Mouse (Mus musculus) left cerebral cortex, postnatal 4 days (tissue): ENCODE measurements around the gene Smlr1. TPM values are rescaled to one million over a fixed set of nuclear protein-coding genes. Genes with fewer than 3 reads are reported as not detected.

Experiments used
- DNase-seq: peaks from one replicate; pipeline ENCODE4 v3.0.0-alpha.2; 2022
- intact Hi-C: fragments of 180-260 bp; cut with DNase I; formaldehyde crosslinking; loops from one replicate; pipeline ENCODE4 v1.15.1; 2025
- total RNA-seq, 2 experiments: library from RNA; stranded (reverse); gene quantifications; 2 replicates each; pipeline ENCODE4 v1.2.3; 2021

Gene Smlr1
- total RNA-seq: not detected

DNA sequence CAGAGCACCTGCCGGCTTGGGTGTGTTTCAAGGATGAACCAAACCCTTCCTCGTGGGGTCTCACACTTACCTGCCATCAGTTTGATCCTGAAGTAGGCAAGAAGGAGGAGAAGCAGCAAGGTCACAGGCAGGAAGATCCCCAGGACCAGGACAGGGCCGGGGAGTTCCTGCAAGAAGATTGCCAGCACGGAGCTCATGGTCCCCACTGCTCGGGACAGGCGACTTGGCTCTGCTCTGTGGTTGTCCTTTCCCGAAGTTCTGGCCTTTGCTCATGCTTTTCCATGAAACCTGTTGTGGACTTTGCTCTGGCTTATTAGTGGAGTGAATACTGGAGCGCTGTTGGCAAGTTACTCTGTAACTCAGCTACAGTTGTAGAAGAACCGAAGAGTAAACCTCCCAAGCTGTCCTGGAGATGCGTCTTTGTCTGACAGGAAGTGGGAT, at the start of gene Smlr1:
Smlr1 (minus strand) TSS at position 377 of the 441 bp plus-strand sequence.
- intact Hi-C loops: loop anchor here (10.0 kb wide), 1 partner anchor 609 kb away; no protein-coding TSS in a partner anchor
- no peak for DNase-seq

DNA sequence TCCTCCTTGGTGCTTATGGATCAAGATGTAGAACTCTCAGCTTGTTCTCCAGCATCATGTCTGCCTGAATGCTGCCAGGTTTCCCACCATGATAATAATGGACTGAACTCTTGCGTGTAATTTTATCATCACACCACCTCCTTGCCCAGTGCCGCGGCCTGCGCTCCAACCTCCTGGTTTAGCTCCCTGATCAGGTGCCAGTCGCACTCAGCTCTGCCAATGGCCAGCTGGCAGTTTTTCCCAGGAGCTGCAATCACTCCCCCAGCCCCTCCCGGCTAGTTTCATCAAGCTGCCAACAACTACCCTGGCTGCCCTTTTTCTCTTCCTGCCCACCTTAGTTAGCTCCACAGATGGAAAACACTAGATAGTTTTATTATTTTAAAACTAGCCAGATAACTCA, 48.8 kb upstream of the Smlr1 start:
- peak; percentile 91 for DNase-seq
- intact Hi-C loops: no loop called here

DNA sequence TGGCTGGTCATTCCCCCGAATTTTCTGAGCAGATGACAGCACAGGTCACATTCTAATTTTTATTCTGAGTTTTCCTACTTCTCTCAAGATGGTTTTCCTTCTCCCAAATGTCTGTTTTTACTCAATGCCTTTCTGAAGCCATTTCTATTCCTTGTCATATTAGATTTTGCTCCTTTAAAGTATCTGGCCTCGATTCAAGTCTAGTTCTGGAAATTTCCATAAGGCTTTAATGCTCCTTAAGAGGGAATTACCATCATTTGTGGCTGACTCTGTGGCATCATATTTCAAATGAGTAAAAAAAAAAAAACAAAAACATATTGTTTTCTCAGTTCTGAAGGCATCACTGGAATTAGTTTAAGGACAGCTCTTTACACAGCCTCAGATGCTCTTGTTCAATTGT, 44.0 kb upstream of the Smlr1 start:
- no peak for DNase-seq
- intact Hi-C loops: no loop called here

DNA sequence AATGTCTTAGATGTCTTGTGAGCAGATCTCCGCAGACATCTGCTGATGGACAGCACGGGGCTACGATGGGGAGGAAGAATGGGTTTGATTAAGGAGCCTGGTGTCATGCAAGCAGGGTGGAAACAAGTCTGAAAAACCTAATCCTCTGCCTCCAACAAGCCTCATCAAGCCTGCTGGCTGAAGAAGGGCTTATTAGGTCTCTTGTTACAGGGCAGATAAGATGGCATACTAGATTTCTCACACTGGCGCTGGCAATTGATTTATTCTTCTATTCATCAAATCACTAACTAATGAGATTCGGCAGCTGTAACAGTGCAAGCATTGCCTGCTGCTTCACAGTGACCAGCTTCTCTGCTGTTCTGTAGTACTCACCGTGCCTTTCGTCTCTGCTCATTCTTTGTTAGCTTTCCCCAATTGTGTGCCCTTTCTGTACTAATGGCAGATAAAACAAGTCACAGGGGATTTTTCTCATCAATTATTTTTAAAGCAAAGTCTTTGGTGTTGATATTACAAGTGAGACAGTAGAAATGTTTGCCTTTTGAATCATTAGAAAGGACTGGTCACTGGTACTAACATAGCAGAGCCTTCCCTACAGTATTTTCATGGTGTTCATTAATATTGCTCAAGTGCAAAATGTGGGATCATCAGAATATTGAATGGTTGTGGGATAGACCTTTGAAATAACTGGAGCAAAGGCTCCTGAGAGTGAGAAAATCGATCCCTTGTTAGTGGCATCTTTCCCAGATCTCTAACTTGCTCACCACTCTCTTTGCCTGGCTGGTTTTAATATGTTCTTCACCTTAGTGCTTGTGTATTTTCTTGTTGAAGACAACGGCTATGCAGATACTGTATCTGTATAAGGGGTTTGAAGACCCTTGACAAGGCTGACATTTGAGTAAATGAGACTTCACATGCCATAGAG, 35.5 kb upstream of the Smlr1 start:
- intact Hi-C loops: no loop called here
- no peak for DNase-seq

DNA sequence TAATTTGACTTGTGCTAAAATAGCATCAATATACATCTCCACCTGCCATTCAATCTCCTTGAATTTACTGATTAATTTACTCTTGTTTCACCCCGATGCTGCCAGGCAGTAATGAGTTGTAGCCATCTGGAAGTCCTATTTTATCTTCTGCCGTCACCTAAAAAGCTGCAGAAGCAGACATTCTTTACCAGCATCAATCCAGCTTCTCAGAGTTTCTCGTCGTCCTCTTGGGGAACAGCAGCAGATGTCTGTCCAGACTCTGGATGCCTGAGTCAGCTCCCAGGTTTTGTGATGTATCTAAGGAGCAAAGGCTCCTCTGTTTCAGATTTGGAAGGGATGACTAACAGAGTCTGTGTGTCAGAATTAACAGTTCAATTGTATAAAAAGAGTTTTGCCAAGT, 16.9 kb upstream of the Smlr1 start:
- DNase-seq: no peak
- intact Hi-C loops: no loop called here

DNA sequence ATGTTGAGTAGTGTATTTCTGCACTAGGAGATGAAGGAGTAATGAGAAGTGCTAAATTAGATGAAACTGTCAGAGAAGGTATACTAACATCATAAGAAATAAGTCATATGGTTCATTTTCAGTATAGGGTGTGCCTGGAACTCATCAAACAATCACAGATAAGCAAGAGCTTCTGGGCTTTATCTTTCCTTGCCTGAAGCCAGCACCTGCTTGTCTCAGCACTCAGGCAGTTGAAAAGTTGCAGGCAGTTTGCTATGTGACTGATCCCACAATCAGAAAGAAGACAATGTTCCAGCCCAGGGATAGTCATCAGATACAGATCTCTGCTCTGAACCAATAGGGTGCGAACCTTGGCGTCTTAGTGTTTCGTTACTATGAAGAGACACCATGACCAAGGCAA, 5.0 kb upstream of the Smlr1 start:
- intact Hi-C loops: no loop called here
- DNase-seq: no peak

DNA sequence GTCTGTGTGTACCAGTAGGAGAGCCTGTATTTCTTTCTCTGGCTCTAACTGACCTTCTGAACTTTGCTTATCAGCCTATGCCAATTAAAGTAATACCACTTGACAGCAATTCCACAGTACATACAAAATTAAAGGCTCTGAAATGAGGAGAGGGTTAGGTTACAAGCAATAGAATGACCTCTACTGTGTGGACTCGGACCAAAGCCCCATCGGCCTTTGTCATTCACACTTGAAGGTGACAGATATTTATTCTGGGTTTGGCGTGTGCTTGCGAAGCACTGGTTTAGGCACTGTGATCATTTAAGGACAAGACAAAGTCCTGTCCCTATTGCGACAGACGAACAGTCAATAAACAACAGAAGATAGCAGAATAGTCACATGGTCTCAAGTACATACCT, 3.7 kb upstream of the Smlr1 start:
- intact Hi-C loops: loop anchor here (10.0 kb wide), 1 partner anchor 605 kb away; no protein-coding TSS in a partner anchor

DNA sequence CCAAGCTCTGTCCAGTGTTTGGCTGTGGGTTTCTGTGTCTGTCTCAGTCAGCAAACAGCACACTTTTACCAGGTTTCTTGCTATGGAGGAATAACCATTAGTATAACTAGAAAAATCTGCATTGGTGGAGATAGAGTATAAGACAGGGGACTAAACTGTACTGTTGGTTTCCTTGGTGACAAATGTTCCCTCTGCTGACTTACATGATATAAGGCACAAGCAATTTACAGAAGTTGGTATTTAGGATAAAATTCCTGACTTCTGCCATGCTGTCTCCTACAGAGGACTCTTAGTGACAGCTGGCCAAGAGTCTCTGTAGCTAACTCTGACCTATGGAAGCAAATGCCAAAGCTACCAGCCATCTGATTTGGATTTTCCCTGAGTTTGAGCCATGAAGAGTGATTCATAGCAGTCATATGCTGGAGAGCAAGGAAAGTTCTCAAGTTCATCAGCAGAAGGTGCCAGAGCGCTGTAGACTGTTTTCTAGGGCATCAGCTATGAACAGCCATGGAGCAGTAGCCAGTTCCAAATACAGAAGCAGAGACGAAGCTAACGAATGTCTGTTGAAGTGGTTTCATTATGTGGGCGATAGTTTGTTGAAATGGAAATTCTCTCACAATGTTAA, 3.2 kb upstream of the Smlr1 start:
- intact Hi-C loops: loop anchor here (10.0 kb wide), 1 partner anchor 606 kb away; no protein-coding TSS in a partner anchor
- DNase-seq: no peak

More for the DNA sequence above, 3.7 kb upstream of the Smlr1 start:
- DNase-seq: no peak

DNA sequence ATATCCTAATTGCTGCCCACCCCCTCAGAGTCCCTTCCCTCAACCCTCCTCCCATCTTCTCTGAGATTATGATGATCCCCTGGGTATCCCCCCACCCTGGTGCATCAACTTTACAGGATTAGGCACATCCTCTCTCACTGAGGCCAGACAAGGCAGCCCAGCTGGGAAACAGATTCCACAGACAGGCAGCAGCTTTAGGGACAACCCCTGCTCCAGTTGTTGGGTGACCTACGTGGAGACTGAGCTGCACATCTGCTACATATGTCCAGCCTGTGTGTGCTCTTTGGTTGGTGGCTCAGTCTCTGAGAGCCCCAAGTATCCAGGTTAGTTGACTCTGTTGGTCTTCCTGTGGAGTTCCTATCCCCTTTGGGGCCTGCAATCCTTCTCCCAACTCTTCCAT, 2.7 kb upstream of the Smlr1 start:
- intact Hi-C loops: loop anchor here (10.0 kb wide), 1 partner anchor 606 kb away; no protein-coding TSS in a partner anchor
- no peak for DNase-seq

DNA sequence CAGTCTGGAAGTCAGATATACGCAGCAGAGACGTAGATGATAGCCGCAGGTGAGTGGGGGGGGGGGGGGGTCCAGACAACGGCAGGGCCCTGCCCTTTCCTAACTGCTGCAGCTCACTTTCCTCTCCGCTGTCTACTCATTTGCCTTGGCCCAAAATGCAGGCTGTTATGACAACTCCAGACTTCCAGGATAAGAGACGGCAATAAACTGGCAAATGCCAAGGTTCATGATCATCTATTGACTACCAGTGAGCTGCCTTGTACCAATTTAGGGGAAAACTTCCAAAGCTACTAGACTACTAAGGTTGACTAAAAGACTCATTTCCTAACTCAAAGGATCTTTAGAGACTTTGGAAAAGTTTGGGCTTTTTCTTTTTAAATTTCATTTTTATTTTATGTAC, 554 bp upstream of the Smlr1 start:
- no peak for DNase-seq
- intact Hi-C loops: loop anchor here (10.0 kb wide), 1 partner anchor 608 kb away; no protein-coding TSS in a partner anchor

DNA sequence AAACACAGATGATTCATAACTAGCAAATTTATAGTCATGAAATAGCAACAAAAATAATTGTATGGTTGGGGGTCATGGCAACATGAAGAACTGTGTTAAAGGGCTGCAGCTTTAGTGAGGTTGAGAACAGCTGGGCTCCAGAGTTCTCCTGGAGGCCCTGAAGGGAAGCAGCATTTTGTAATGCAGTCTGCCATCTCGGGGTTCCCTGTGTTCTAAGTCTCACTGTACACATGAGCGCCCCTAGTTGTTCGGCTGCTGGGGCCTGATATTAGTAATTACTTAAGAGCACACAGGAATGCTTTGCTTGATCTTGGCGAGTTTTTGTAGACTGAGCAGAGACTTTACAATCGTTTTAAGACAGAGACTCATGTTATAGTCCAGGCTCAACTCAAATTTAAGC, 1.6 kb downstream of the Smlr1 start:
- intact Hi-C loops: loop anchor here (10.0 kb wide), 1 partner anchor 610 kb away; no protein-coding TSS in a partner anchor
- DNase-seq: no peak

DNA sequence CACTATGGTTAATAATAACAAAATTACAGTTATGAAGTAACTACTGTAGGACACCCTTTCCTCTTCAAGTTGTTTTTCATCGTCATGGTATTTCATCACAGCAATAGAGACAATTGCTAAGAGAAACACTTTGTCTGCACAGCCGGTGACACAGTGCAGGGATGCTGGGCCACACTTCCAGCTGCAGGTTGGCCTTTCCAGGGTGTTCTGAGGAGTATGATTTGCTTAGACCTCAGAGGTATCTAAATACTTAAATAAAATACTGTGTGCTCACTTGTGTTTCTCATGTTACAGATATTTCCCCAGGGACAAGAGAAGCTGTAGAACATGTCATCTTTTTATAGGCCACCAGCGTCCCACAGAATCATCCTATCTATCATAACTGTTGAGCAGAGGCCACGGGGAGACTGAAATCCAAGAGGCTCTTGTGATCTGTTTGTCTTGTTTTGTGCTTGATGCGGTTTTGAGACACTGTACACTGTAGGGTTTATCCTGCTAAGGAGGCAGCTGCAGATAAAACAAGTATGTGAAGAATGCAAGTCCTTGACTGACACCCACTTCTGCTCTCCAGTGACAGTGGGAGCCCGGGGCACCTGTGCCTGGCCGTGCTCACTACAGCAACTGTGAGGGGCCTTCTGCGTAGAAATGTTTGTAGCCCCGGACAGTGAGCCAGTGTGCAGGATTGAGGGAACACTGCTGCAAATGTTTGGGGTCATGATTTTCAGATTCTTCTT, 2.4 kb downstream of the Smlr1 start:
- intact Hi-C loops: loop anchor here (10.0 kb wide), 1 partner anchor 611 kb away; no protein-coding TSS in a partner anchor
- no peak for DNase-seq

DNA sequence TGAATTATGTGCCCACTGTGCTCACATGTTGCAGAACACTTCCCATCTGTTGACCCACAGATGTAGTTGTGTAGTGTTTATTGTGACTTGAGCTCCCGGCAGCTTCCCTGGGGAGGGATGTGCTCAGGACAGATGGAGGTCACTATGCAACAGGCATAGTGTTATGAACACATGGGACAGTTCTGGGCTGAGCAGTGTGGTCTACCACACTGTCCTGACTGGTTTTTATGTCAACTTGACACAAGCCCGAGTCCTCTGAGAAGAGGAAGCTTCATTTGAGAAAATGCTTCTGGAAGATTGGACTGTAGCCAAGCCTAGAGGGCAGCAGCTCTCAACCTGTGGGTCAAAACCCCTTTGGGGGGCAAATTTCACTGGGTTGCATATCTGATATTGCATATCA, 3.0 kb downstream of the Smlr1 start:
- intact Hi-C loops: loop anchor here (10.0 kb wide), 1 partner anchor 612 kb away; no protein-coding TSS in a partner anchor
- no peak for DNase-seq

DNA sequence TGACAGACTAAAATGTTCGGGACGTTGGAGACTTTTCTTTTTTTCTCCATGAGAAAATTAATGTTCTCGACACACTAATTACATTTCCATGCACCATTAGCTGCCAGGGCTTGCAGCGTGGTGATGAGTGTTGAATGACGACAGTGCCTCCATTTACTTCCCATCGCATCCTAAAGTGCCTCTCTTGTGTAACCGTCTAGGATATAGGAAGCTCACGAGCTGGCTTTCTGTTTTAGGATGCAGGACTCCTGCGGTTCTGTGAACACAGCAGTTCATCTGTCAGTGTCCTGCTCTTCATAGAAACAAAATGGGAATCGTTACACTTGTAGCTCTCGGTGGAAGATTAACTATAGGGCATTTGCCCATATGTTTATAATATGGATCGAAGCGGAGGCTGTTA, 4.7 kb downstream of the Smlr1 start:
- no peak for DNase-seq
- intact Hi-C loops: loop anchor here (10.0 kb wide), 1 partner anchor 613 kb away; no protein-coding TSS in a partner anchor

DNA sequence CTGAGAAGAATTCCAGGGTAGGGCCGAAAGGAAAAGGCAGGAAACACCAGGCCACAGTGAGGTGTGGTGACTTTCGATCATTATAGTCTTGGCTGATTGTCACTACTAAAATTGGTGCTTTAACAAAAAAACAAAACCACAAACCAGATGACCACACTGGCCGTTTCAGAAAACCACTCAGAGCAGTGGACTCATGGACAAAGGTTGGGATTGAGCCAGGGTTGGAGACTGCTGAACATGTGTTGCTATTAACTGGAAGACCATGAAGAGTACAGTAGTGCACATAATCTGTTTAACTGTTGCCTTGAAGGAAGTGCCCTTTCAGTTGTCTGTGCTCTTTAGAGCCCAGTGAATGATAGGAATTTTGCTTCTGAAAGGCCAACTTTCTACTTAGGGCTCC, 8.9 kb downstream of the Smlr1 start:
- no peak for DNase-seq
- intact Hi-C loops: no loop called here

DNA sequence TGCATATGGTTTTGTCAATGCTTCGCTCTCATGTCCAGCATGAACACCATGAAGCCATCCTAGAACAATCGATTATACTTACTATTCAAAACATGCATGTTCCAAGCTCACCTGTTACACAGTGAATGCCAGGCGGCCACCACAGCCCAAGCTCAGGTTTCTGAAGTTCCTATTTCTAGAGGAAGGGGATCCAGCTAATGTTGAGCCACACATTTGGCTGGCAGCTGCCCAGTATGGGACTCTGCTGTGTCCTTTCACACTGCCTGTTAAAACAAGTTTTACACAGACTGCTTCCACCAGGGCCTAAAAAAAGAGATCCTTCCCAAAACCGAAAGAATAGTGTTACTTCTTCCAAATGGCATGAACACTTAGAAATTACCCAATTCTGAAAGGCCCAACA, 9.4 kb downstream of the Smlr1 start:
- DNase-seq: no peak
- intact Hi-C loops: no loop called here

DNA sequence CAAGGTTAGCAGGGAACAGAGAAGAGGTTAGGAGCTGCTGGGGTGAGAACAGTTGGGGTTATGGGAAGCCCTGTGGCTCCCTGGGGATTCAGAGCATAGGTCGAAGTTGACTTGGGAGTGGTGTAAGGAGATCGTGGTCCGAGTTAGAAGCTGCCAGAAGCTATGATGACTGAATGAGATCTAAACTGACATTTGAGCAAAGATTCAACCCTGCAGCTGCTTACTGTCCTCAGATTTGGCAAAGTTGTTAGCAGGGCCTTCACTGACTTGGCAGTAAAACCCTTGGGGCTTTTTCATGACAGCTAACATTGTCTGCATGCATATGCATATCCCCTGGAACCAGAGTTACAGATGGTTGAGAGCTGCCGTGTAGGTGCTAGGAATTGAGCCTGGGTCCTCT, 9.9 kb downstream of the Smlr1 start:
- no peak for DNase-seq
- intact Hi-C loops: no loop called here

DNA sequence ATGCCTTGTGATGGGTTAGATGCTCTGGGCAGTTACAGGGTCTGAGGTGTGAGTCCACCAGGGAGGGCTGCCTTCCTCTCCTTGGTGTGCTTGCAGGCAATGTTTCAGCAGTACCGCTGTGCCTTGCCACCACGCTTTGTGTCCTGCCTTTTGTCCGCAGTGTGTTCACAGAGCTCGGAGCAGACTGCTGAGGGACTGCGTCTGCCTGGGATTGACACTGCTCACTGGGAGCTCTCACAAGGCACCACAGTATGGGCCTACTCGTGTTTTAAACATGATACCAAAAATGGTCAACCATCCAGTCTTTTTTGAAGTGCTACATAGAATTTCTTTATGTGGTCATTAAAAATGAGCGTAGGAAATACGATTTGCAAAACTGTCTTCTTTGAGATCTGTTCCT, 12.3 kb downstream of the Smlr1 start:
- DNase-seq: no peak
- intact Hi-C loops: no loop called here

DNA sequence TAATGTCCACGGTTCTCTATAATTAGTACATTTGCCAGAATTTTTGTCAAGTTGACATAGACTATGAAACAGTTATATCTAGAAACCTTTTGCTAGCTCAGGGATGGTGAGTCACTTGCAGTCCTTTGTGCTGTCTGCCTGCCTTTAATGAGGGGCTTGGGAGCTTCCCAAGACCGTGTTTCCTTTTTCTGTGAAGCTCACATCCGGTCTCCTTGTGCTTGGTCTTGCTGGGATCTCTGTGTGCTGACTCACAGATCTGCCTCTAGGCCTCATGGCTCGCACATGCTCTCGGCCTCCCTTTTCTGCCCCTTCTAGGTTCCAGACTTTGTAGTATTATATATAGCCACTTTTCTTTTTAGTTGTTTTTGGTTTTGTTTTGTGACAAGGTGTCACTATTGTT, 15.6 kb downstream of the Smlr1 start:
- intact Hi-C loops: no loop called here
- DNase-seq: no peak

DNA sequence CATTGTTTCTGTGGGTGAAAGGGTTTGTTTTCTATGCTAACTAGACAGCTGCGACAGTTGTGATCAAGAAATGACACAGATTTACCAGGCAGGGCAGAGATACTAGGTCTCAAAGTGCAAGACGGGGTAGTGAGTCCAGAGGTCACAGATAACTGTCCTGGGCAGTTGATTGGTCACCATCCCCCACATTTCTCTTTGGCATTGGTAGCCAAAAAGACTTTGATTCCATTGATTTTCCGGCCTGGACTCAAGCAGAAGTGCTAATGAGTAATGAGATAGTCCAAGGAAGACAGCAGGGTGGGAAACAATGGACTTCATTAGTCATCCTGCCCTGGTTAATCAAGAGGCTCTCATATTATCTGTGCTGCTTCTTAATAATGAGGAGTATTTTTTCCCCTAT, 16.1 kb downstream of the Smlr1 start:
- no peak for DNase-seq
- intact Hi-C loops: no loop called here

DNA sequence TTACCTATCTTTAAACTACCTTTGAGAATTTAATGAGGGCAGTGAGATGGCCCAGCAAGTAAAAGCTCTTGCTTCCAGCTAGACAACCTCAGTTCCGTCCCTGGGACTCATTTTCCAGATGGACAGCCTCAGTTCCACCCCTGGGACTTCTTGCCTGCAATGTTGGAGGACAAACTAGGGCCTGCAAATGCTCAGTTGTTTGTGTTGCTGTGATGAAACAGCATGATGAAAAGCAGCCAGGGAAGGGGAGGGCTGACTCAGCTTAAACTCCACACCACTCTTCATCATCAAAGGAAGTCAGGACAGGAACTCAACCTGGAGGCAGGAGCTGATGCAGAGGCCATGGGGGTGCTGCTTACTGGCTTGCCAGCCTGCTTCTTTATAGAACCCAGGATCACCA, 22.2 kb downstream of the Smlr1 start:
- DNase-seq: no peak
- intact Hi-C loops: no loop called here
